Mouse (Mus musculus) lung, adult 2 months (tissue): Measurements from ENCODE around the gene Serpina3n.
"Not testable (repeated sequence)": the region's sequence is repeated elsewhere in the genome, so short reads cannot be mapped to it uniquely, and the experiment has no call there.

Experiments
- CTCF ChIP-seq: fragments of 200-500 bp; IDR thresholded peaks from 2 replicates; pipeline ENCODE4 v1.5.1; 2011; ENCODE audit warnings: mild to moderate bottlenecking, low read length, control low read depth; ENCODE audit not compliant: insufficient read depth
- POLR2A ChIP-seq: fragments of 200-500 bp; IDR thresholded peaks from 2 replicates; pipeline ENCODE4 v1.6.1; 2011; ENCODE audit warnings: low read depth, mild to moderate bottlenecking, control low read depth, low read length, borderline replicate concordance; ENCODE audit errors: extremely low read depth

GRCm38 (mm10) chr12:104385987-104386386 is 20.5 kb upstream of the Serpina3n start:
- not testable (repeated sequence) for TF ChIP-seq CTCF, POLR2A
